Mouse (Mus musculus) midbrain, embryonic 15.5 days (tissue): ENCODE measurements around the gene Echdc3. TPM values are rescaled to one million over a fixed set of nuclear protein-coding genes. Genes with fewer than 3 reads are reported as not detected.

Experiments used
- ATAC-seq: fragments of 200-750 bp; cut with Nextera tagmentation; replicated peaks from 2 replicates; pipeline ENCODE4 v1.8.0; 2017; ENCODE audit warnings: moderate TSS enrichment
- H3K27ac ChIP-seq: fragments of 300-500 bp; sonication (generic); 2 replicates; pipeline ENCODE4 v1.5.1; 2015; ENCODE audit warnings: mild to moderate bottlenecking, inconsistent platforms
- H3K27me3 ChIP-seq: fragments of 300-500 bp; sonication (generic); replicated peaks from 2 replicates; pipeline ENCODE4 v1.6.1; 2015; ENCODE audit warnings: inconsistent platforms
- H3K36me3 ChIP-seq: fragments of 300-500 bp; sonication (generic); replicated peaks from 2 replicates; pipeline ENCODE4 v1.6.1; 2015; ENCODE audit warnings: inconsistent platforms
- H3K4me1 ChIP-seq: fragments of 300-500 bp; sonication (generic); 2 replicates; pipeline ENCODE4 v1.6.1; 2015; ENCODE audit warnings: inconsistent platforms
- H3K4me2 ChIP-seq: fragments of 300-500 bp; sonication (generic); 2 replicates; pipeline ENCODE4 v1.6.1; 2015; ENCODE audit warnings: inconsistent platforms, mild to moderate bottlenecking, moderate library complexity
- H3K4me3 ChIP-seq: fragments of 300-500 bp; sonication (generic); 2 replicates; pipeline ENCODE4 v1.5.1; 2015; ENCODE audit warnings: mild to moderate bottlenecking, inconsistent platforms
- H3K9ac ChIP-seq: fragments of 300-500 bp; sonication (generic); 2 replicates; pipeline ENCODE4 v1.6.1; 2015; ENCODE audit warnings: mild to moderate bottlenecking, inconsistent platforms
- H3K9me3 ChIP-seq: fragments of 300-500 bp; sonication (generic); 2 replicates; pipeline ENCODE4 v1.6.1; 2016; ENCODE audit warnings: inconsistent platforms
- WGBS: fragments of 180-500 bp; shearing (Covaris S2); methylation state at CpG from one replicate; pipeline ENCODE4 v1.1.7; 2015; ENCODE audit warnings: mixed read lengths; 5-methylcytosine and 5-hydroxymethylcytosine counted together
- polyA plus RNA-seq: library from polyadenylated mRNA; unstranded; fragments of >200 nt; fragmentation: Nextera tagmentation; extraction: Ambion mirVana; gene quantifications from 2 replicates; pipeline ENCODE4 v1.2.1, GENCODE M21; 2015

The Echdc3 gene
- polyA plus RNA-seq, 1 experiment from 2014 or later, result 1.2 TPM

DNA sequence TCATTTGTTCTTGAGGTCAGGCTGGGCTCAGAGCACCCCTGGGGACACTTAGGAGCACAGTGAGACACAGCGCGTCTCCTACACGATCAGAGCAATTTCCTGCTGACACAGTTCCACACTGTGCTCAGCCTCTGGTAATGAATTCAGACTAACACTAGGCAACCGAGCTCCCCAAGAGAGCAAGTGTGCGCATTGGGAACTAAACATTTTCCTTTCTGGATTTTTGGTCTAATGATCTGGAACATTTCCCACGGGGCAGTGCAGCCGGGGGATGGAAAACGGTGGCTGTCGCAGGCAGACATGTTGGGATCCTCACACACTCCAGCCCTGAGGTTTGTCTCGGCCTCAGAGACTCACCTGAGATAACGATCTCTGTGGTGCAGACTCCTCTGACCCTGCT lies 25.4 kb downstream of the Echdc3 start:
- peaks cover 11% of the 10 kb centered on the region; the same call in 1 of the 2 replicates for H3K4me1 ChIP-seq
- no peak overlapping the region for H3K27ac ChIP-seq
- WGBS, result 38% methylated on average over 11 of the region's 11 CpGs
- no peaks in the 10 kb centered on the region for H3K36me3 ChIP-seq
- peak; percentile 63 for ATAC-seq
- no peaks in the 10 kb centered on the region for H3K9me3 ChIP-seq
- H3K9ac ChIP-seq, result no peak overlapping the region
- H3K27me3 ChIP-seq, result no peaks in the 10 kb centered on the region
- no peak overlapping the region for H3K4me2 ChIP-seq
- H3K4me3 ChIP-seq, result no peak overlapping the region

- Histone ChIP-seq H3K27ac (no peak overlapping the region), H3K27me3 (no peaks in the 10 kb centered on the region), H3K4me3 (no peak overlapping the region), H3K4me1 (peaks cover 11% of the 10 kb centered on the region; the same call in 1 of the 2 replicates), H3K9ac (no peak overlapping the region), H3K36me3 (no peaks in the 10 kb centered on the region), H3K4me2 (no peak overlapping the region), H3K9me3 (no peaks in the 10 kb centered on the region)
- 38% methylated on average over 4 of the region's 4 CpGs for WGBS
- no peak for ATAC-seq
Observed at GRCm38 (mm10) chr2:6186913-6187312, 25.9 kb downstream of the Echdc3 start.

DNA sequence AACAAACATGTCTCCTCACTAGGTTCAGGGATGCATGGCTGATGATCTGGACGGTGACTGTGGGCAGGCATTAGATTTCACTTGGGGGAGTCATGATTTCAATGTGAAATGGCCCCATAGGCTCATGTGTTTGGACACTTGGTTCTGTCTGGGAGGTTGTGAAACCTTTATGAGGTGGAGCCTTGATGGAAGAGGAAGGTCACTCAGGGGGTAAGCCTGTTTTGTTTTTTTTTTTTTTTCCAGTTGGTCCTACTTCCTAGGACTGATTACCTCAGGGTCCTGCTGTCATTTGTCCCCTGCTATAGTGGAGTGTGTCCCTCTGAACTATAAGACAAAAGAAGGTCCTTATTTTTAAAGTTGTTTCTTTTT lies 33.1 kb downstream of the Echdc3 start:
- H3K4me2 ChIP-seq, result no peak overlapping the region

DNA sequence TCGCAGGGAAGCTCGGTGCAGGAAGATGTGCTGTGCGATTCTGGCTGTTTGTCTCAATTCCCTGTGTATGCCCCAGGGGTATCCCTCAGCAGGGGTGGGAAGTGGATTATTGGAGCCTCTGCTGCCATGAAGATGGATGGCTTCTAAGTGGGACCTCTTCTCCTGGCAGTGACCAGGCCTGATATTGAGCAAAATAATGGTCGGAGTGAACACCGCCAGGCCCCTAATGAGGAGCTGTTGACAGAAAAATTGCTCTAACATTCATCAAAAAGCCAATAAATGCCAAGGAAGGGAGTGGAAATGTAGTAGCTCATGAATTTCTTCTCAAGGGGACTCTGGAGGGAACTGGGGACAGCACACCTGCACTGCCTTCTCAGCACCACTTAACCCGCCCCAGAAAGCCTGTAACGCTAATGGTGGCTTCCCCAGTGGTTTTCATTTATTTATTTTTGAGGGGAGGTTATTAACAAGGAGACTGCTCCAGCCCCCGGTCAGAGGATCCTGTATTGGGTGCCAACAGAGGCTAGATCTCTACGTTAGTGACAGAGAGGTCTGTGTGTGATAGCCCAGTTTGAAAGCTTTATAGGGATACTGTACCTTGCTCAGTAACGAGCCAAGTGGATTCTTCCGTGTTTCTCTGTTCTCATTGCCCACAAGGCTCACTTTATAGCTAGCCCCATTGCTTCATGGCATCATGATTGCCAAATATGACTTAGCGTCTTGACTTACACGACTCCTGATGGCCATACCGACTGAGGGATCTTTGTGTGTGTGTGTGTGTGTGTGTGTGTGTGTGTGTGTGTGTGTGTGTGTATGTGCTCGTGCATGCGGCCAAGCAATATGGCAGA lies 33.7 kb downstream of the Echdc3 start:
- Histone ChIP-seq H3K27me3 (no peaks in the 10 kb centered on the region), H3K27ac (no peak overlapping the region), H3K9ac (no peak overlapping the region), H3K4me3 (no peak overlapping the region), H3K36me3 (no peaks in the 10 kb centered on the region), H3K9me3 (no peaks in the 10 kb centered on the region), H3K4me2 (no peak overlapping the region), H3K4me1 (no peaks in the 10 kb centered on the region)
- WGBS, result 86% methylated on average over 16 of the region's 16 CpGs
- ATAC-seq, result no peak

More for the DNA sequence above, 33.1 kb downstream of the Echdc3 start:
- no peaks in the 10 kb centered on the region for H3K27me3 ChIP-seq
- no peaks in the 10 kb centered on the region for H3K4me1 ChIP-seq
- H3K9ac ChIP-seq, result no peak overlapping the region
- ATAC-seq, result no peak
- H3K36me3 ChIP-seq, result no peaks in the 10 kb centered on the region
- no peaks in the 10 kb centered on the region for H3K9me3 ChIP-seq
- no peak overlapping the region for H3K4me3 ChIP-seq
- no peak overlapping the region for H3K27ac ChIP-seq
- 74% methylated on average over 1 of the region's 1 CpGs for WGBS

DNA sequence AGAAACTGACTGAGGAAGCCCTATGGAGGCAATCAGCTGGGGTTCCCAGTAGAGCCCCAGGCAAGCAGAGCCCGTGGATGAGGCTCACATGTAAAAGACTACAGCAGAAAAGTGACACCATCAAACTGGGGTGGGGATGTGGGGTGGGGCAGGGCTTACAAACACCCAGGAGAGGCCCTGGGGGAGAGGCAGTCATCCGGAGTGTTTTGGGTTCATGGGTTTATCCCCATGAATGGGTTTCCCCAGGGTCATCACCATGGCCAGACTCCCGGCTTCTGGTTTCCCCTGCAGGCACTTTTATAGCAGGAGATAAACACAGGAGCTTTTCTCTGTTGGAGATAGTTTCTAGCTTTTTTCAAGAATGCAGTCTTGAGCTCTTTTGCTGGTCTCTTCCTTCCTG lies 39.8 kb downstream of the Echdc3 start:
- Histone ChIP-seq H3K4me3 (no peak overlapping the region), H3K27ac (no peak overlapping the region), H3K4me1 (no peaks in the 10 kb centered on the region), H3K4me2 (no peak overlapping the region), H3K9me3 (no peaks in the 10 kb centered on the region), H3K9ac (no peak overlapping the region), H3K27me3 (no peaks in the 10 kb centered on the region), H3K36me3 (no peaks in the 10 kb centered on the region)
- no peak for ATAC-seq
- 57% methylated on average over 3 of the region's 3 CpGs for WGBS

DNA sequence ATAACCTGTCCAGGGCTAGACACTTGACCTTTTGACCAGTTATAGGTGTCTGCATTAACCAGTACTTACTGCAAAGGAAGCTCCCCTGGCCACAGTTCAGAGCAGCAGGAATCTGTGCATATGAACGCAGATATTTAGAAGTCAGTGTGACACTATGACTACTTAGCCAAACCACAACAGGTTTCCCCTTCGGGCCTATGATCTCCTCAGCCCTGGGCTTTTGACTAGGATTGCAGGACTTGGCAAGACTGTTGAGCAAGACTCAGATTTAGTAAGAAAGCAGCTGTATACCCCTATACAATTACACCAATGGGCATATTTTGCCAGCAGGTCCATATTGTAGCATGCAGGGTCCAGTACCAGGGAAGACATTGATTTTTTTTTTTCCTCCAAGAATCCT lies 44.3 kb downstream of the Echdc3 start:
- 89% methylated on average over 2 of the region's 2 CpGs for WGBS
- H3K27ac ChIP-seq, result no peak overlapping the region
- H3K36me3 ChIP-seq, result no peaks in the 10 kb centered on the region
- H3K27me3 ChIP-seq, result no peaks in the 10 kb centered on the region
- no peaks in the 10 kb centered on the region for H3K4me1 ChIP-seq
- H3K4me2 ChIP-seq, result no peak overlapping the region
- H3K9ac ChIP-seq, result no peak overlapping the region
- H3K4me3 ChIP-seq, result no peak overlapping the region
- no peaks in the 10 kb centered on the region for H3K9me3 ChIP-seq
- no peak for ATAC-seq

- Histone ChIP-seq H3K4me1 (no peaks in the 10 kb centered on the region), H3K36me3 (no peaks in the 10 kb centered on the region), H3K4me3 (no peak overlapping the region), H3K9ac (no peak overlapping the region), H3K9me3 (no peaks in the 10 kb centered on the region), H3K27me3 (no peaks in the 10 kb centered on the region), H3K4me2 (no peak overlapping the region), H3K27ac (no peak overlapping the region)
- WGBS, result 31% methylated on average over 5 of the region's 5 CpGs
- no peak; the same call in 1 of the 2 replicates for ATAC-seq
Observed at GRCm38 (mm10) chr2:6167843-6168558, 44.8 kb downstream of the Echdc3 start.

- Histone ChIP-seq H3K9ac (no peak overlapping the region), H3K27ac (no peak overlapping the region), H3K4me1 (no peaks in the 10 kb centered on the region), H3K4me3 (no peak overlapping the region), H3K4me2 (no peak overlapping the region), H3K36me3 (no peaks in the 10 kb centered on the region), H3K27me3 (no peaks in the 10 kb centered on the region), H3K9me3 (no peaks in the 10 kb centered on the region)
- 82% methylated on average over 6 of the region's 6 CpGs for WGBS
- no peak for ATAC-seq
Observed at GRCm38 (mm10) chr2:6165771-6166170, 47.1 kb downstream of the Echdc3 start.

GRCm38 (mm10) chr2:6164606-6165290 lies 48.1 kb downstream of the Echdc3 start:
- no peak overlapping the region for H3K9ac ChIP-seq
- H3K4me3 ChIP-seq, result no peak overlapping the region
- no peaks in the 10 kb centered on the region for H3K9me3 ChIP-seq
- H3K4me1 ChIP-seq, result no peaks in the 10 kb centered on the region
- H3K4me2 ChIP-seq, result no peak overlapping the region
- H3K36me3 ChIP-seq, result no peaks in the 10 kb centered on the region
- H3K27ac ChIP-seq, result no peak overlapping the region
- no peak for ATAC-seq
- WGBS, result 72% methylated on average over 16 of the region's 16 CpGs
- no peaks in the 10 kb centered on the region for H3K27me3 ChIP-seq

GRCm38 (mm10) chr2:6162366-6163040 lies 50.3 kb downstream of the Echdc3 start:
- no peak for ATAC-seq

GRCm38 (mm10) chr2:6159735-6160134 lies 53.1 kb downstream of the Echdc3 start:
- H3K4me3 ChIP-seq, result no peak overlapping the region
- no peak for ATAC-seq
- no peak overlapping the region for H3K9ac ChIP-seq
- no peak overlapping the region for H3K27ac ChIP-seq
- no peak overlapping the region for H3K4me2 ChIP-seq
- H3K36me3 ChIP-seq, result no peaks in the 10 kb centered on the region
- no peaks in the 10 kb centered on the region for H3K27me3 ChIP-seq
- H3K9me3 ChIP-seq, result no peaks in the 10 kb centered on the region
- no peaks in the 10 kb centered on the region for H3K4me1 ChIP-seq
- 50% methylated on average over 2 of the region's 2 CpGs for WGBS

More at GRCm38 (mm10) chr2:6162366-6163040, 50.3 kb downstream of the Echdc3 start:
- H3K4me3 ChIP-seq, result no peak overlapping the region
- no peak overlapping the region for H3K9ac ChIP-seq
- no peaks in the 10 kb centered on the region for H3K4me1 ChIP-seq
- H3K4me2 ChIP-seq, result no peak overlapping the region
- H3K9me3 ChIP-seq, result no peaks in the 10 kb centered on the region
- no peaks in the 10 kb centered on the region for H3K36me3 ChIP-seq
- H3K27me3 ChIP-seq, result no peaks in the 10 kb centered on the region
- 77% methylated on average over 6 of the region's 6 CpGs for WGBS
- H3K27ac ChIP-seq, result no peak overlapping the region

GRCm38 (mm10) chr2:6159219-6159618 lies 53.6 kb downstream of the Echdc3 start:
- WGBS, result 93% methylated on average over 9 of the region's 9 CpGs
- H3K4me3 ChIP-seq, result no peak overlapping the region
- no peaks in the 10 kb centered on the region for H3K36me3 ChIP-seq
- ATAC-seq, result no peak
- H3K9me3 ChIP-seq, result no peaks in the 10 kb centered on the region
- H3K4me2 ChIP-seq, result no peak overlapping the region
- no peak overlapping the region for H3K9ac ChIP-seq
- no peaks in the 10 kb centered on the region for H3K27me3 ChIP-seq
- H3K27ac ChIP-seq, result no peak overlapping the region
- no peaks in the 10 kb centered on the region for H3K4me1 ChIP-seq
